Mouse (Mus musculus) cerebellum, adult 2 months (tissue): ENCODE measurements around the gene Slc2a4. TPM values are rescaled to one million over a fixed set of nuclear protein-coding genes. Genes with fewer than 3 reads are reported as not detected.
A peak's percentile ranks its signal among the peaks of the same experiment; 100 is the strongest.

Experiments used
- DNase-seq, 2 experiments: peaks; one replicate each; pipeline ENCODE4 v3.0.0; 2021
- H3K27ac ChIP-seq: fragments of 200-500 bp; 2 replicates; pipeline ENCODE4 v1.5.1; 2012; ENCODE audit warnings: low read length, control low read depth, inconsistent platforms; ENCODE audit not compliant: insufficient read depth
- H3K27me3 ChIP-seq: fragments of 200-500 bp; 2 replicates; pipeline ENCODE4 v1.6.1; 2012; ENCODE audit warnings: inconsistent platforms, mild to moderate bottlenecking, low read length, moderate library complexity; ENCODE audit not compliant: control insufficient read depth, insufficient read depth
- H3K4me1 ChIP-seq: fragments of 200-500 bp; 2 replicates; pipeline ENCODE4 v1.6.1; 2011; ENCODE audit warnings: low read length; ENCODE audit not compliant: control insufficient read depth, insufficient read depth
- H3K4me3 ChIP-seq: fragments of 200-500 bp; replicated peaks from 2 replicates; pipeline ENCODE3; 2011; ENCODE audit warnings: mild to moderate bottlenecking, low read depth, low read length, control low read depth; ENCODE audit not compliant: insufficient read depth
- CTCF ChIP-seq: fragments of 200-500 bp; IDR thresholded peaks from 2 replicates; pipeline ENCODE4 v1.5.1; 2011; ENCODE audit warnings: low read depth, mild to moderate bottlenecking, control low read depth, low read length, moderate library complexity, borderline replicate concordance; ENCODE audit not compliant: insufficient read depth
- POLR2A ChIP-seq: fragments of 200-500 bp; IDR thresholded peaks from 2 replicates; pipeline ENCODE4 v1.6.1; 2011; ENCODE audit warnings: low read length, control low read depth, borderline replicate concordance; ENCODE audit not compliant: insufficient read depth
- WGBS: fragments of 180-500 bp; shearing (Covaris S2); methylation state at CpG from one replicate; pipeline ENCODE4 v1.1.7; 2018; 5-methylcytosine and 5-hydroxymethylcytosine counted together
- polyA plus RNA-seq: library from polyadenylated mRNA; depleted of rRNA; stranded (reverse); fragments of >200 nt; gene quantifications from 2 replicates; pipeline ENCODE4 v1.2.3, GENCODE M21; 2012

Gene Slc2a4
- polyA plus RNA-seq, 1 experiment: 5.9 TPM

DNA sequence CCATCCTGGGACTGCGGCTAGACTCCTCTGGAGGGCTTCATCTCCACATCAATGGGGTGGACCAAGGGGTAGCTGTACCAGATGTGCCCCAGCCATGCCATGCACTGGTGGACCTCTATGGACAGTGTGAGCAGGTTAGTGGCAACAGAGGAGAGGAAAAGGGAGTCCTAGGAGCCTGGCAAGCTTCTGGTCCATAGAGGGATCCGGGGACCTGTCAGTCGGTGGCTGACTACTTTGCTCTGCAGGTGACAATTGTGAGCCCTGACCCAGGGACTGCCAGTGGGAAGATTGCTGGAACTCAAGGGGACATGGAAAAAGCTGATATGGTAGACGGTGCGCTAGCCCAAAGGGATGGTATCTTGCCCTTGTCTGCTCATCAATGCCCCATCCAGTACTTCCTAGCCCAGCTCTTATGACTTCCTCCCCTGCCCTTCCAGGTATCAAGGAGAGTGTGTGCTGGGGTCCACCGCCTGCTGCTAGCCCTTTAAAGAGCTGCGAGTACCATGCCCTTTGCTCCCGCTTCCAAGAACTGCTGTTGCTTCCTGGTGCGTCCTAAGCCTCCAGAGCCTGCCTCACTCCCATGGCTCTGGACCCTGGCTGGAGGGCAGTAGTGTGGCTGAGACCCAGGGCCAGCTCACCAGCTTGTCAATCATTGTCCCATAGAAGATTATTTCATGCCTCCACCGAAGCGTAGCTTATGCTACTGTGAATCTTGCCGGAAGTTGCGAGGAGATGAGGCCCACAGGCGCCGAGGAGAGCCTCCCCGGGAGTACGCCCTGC lies 37.0 kb downstream of the Slc2a4 start:
- DNase-seq: no peak
- no peak for TF ChIP-seq CTCF
- no peak for TF ChIP-seq POLR2A
- Histone ChIP-seq H3K4me3 (no peak overlapping the region), H3K27me3 (no peaks in the 10 kb centered on the region), H3K27ac (no peak overlapping the region), H3K4me1 (peaks cover 5% of the 10 kb centered on the region; the same call in 1 of the 2 replicates)
- WGBS: 87% methylated on average over 17 of the region's 17 CpGs

DNA sequence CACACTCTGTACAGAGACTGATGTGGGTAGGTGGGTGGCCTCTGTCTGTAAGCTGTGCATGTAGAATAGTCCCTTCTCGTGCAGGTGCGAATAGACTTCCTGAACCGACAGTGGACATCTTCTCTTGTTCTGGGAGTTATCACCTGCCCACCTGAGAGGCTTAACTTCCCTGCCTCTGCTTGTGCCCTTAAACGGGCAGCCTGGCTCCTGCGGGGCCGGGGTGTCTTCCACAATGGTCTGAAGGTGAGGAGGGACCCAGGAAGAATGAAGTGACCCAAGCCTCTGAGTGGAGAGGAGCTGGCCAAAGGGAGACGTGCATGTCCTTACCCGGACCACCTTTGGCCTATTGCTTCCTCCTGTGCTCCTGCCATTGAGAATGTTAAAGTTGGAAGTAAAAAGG lies 37.8 kb downstream of the Slc2a4 start:
- TF ChIP-seq CTCF: no peak
- no peak for TF ChIP-seq POLR2A
- no peak overlapping the region for H3K27ac ChIP-seq
- DNase-seq: no peak
- peaks cover 5% of the 10 kb centered on the region; the same call in 1 of the 2 replicates for H3K4me1 ChIP-seq
- H3K27me3 ChIP-seq: no peaks in the 10 kb centered on the region
- no peak overlapping the region for H3K4me3 ChIP-seq
- WGBS: 92% methylated on average over 8 of the region's 8 CpGs

DNA sequence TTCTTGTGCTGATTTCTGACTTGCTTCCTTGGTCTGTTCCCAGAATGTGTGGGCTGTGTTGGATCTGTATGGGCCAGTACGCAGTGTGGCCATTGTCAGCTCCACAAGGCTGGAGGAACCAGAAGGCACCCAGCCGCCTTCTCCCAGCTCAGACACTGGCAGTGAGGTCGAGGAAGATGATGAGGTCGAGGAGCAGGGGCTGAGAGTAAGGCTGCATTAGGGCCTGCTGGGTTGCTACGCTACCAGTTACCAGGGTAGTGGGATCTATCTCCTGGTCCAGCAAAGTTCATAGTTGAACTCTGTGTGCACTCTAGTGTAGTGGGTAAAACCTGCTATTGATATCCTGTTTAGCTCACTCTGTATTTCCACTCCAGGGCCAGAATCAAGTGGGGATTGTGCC lies 38.8 kb downstream of the Slc2a4 start:
- H3K4me3 ChIP-seq: no peak overlapping the region
- peaks cover 3% of the 10 kb centered on the region; the same call in 1 of the 2 replicates for H3K4me1 ChIP-seq
- H3K27me3 ChIP-seq: no peaks in the 10 kb centered on the region
- TF ChIP-seq POLR2A (no peak), CTCF (no peak)
- WGBS: 85% methylated on average over 5 of the region's 5 CpGs
- no peak for DNase-seq
- H3K27ac ChIP-seq: no peak overlapping the region

DNA sequence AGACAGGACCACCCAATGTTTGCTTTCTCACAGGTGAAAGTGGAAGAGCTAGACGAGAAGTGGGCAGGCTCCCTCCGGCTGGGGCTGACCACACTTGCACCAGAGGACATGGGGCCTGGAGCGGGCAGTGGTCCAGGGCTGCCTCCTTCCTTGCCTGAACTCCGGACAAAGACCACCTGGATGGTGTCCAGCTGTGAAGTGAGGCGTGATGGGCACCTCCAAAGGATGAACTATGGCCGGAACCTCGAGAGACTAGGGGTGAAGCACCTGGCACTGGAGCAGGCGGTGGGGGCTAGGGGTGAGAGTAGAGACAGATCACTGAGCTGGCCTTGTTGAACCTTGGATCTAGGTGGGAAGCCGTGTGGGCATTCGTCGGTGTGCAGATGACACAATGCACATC lies 39.3 kb downstream of the Slc2a4 start:
- TF ChIP-seq POLR2A (no peak), CTCF (no peak)
- Histone ChIP-seq H3K4me1 (peaks cover 3% of the 10 kb centered on the region; the same call in 1 of the 2 replicates), H3K27me3 (no peaks in the 10 kb centered on the region), H3K27ac (no peak overlapping the region), H3K4me3 (no peak overlapping the region)
- 71% methylated on average over 11 of the region's 11 CpGs for WGBS
- DNase-seq: no peak

DNA sequence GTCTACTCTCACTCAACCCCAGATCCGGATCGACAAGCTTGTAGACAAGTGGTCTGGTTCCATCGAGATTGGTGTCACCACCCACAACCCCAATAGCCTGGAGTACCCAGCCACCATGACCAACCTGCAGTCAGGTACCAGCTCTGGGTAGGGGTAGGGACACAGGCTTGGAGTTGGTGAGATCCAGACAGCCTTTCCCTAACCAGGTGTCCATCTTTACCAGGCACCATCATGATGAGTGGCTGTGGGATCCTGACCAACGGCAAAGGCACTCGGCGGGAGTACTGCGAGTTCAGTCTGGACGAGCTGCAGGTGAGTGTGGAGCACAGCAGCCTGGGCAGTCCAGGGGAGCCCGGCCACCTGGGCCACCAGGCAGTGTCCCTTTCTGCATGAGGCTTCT lies 43.7 kb downstream of the Slc2a4 start:
- TF ChIP-seq POLR2A: no peak
- TF ChIP-seq CTCF: no peak
- WGBS: 94% methylated on average over 9 of the region's 9 CpGs
- H3K27ac ChIP-seq: no peak overlapping the region
- H3K4me1 ChIP-seq: 0 out of 2 replicates have a peak, but pooled peaks cover 6% of the 10 kb centered on the region
- H3K4me3 ChIP-seq: no peak overlapping the region
- peak in 1 of 2 experiments; percentile 8 for DNase-seq
- H3K27me3 ChIP-seq: no peaks in the 10 kb centered on the region

DNA sequence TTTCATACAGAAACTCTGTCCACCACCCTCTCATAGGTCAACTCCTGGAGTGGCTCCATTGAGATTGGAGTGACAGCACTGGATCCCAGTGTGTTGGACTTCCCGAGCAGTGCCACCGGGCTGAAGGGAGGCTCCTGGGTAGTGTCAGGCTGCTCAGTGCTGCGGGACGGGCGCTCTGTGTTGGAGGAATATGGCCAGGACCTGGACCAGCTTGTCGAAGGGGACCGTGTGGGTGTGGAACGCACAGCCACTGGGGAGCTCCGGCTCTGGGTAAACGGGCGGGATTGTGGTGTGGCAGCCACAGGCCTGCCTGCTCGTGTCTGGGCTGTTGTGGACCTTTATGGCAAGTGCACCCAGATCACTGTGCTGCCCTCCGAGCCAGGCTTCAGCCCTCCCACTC lies 45.0 kb downstream of the Slc2a4 start:
- H3K4me3 ChIP-seq: no peak overlapping the region
- WGBS: 73% methylated on average over 13 of the region's 13 CpGs
- TF ChIP-seq POLR2A: no peak
- TF ChIP-seq CTCF: no peak

DNA sequence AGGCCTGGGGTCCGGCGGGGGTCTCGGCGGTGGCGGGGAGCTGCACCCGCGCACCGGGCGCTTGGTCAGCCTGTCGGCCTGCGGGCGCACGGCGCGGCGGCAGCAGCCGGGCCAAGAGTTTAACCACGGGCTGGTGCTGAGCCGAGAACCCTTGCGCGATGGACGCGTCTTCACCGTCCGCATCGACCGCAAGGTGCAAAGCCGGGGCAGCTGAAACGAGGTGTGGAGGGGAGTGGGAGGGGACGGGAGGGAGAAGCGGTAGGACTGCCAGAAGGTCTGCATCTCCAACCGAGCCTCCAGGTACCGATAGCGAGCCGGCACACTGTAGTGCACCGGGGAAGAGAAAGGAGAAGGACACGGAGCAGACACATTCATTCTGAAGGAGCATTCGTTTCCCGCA lies 46.0 kb downstream of the Slc2a4 start:
- 0 out of 2 replicates have a peak overlapping the region, but pooled peaks have one; percentile 31 for H3K27ac ChIP-seq
- 1% methylated on average over 39 of the region's 39 CpGs for WGBS
- no peaks in the 10 kb centered on the region for H3K27me3 ChIP-seq
- H3K4me3 ChIP-seq: peak overlapping the region; percentile 72
- 0 out of 2 replicates have a peak, but pooled peaks cover 6% of the 10 kb centered on the region for H3K4me1 ChIP-seq
- TF ChIP-seq POLR2A: no peak
- no peak for TF ChIP-seq CTCF
- DNase-seq: no peak

More for the DNA sequence above, 45.0 kb downstream of the Slc2a4 start:
- Histone ChIP-seq H3K27ac (no peak overlapping the region), H3K4me1 (0 out of 2 replicates have a peak, but pooled peaks cover 6% of the 10 kb centered on the region), H3K27me3 (no peaks in the 10 kb centered on the region)
- DNase-seq: no peak

DNA sequence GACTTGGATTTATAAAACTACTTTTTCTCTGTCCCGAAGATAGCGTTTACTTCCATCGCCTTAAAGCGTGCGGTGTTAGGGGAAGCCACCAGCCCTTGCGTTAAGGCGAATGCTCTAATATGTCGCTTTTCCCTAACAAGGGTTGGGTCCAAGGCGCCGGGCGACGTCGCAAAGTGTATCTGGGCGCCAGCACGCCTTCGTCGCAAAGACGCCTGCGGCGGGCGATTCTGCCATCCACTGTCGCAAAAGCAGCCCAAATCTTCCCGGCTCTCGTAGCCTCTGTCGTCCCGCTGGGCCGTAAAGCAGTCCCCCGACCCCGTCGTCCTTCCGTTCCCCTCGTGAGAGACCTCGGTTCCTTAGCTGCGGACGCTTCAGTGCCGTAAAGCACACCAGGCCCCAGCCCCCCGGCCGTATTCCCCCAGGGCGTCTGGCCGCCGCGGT lies 46.6 kb downstream of the Slc2a4 start:
- Histone ChIP-seq H3K4me3 (peak overlapping the region; percentile 72), H3K27me3 (no peaks in the 10 kb centered on the region), H3K27ac (peak overlapping the region; percentile 65), H3K4me1 (0 out of 2 replicates have a peak, but pooled peaks cover 6% of the 10 kb centered on the region)
- TF ChIP-seq CTCF: no peak
- peak; percentile 44; the same call in 1 of the 2 replicates for TF ChIP-seq POLR2A
- under 1% methylated on average over 42 of the region's 42 CpGs for WGBS
- peak; percentile 95 to 97 for DNase-seq
